Mouse (Mus musculus) retina, embryonic 14.5 days (tissue): ENCODE measurements around the gene Slc35a3.

ENCODE experiments used
- DNase-seq: peaks from one replicate; pipeline ENCODE4 v3.0.0-alpha.2; 2015; ENCODE audit warnings: low spot score

The Slc35a3 gene

DNA sequence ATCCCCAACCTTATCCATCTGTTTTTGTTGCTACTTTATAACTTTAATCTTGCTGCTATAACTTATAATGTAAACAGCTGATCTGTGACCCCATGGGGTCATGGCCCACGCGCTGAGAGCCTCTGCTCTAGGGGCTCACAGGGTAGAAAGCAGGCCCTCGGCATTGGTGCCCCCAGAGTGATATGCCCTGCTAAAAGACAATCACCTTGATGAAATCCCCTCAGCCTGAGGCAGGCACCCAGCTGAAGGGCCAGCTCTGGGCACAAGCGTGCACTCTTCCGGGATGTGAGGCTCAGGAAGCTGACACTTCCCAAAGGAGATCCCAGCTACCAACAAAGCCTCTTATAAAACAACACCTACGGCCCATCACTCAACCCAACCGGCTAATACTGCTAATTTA, 74.1 kb downstream of the Slc35a3 start:
- no peak for DNase-seq

DNA sequence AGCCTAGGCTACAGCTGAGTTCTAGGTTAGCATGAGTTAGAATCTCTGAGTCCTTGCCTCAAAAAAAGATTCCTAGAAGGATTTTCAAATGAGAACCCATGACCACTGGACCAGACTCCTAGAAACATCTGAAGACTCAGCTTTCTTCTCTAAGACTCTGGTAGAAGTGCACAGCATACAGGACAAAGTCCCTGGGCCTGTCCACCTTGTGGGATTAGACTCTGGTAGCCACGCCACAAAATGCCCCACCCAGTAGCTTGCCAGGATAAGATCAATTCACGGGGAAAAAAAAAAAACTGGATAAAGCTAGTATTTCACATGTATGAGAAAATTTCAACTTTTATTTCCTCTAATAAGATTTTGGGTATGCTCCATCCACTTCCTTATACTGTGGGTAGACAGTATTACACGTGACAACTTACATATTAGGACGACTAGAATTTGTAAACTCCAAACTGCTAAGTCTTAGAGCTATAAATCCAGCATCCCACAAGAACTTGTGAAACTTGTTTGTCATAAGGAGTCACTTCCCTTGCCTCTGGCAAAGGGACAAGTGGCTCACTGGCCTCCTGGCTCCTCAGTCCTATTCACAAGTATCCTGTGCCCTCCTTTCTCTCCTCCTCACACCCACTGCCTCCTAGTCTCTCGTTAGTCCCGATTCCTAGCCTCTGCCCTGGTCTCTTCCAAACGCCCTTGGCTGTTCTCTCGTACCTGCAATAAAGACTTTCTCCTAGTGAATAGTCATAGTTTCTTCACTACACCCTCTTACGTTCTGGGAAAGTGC, 74.7 kb downstream of the Slc35a3 start:
- DNase-seq, result no peak

DNA sequence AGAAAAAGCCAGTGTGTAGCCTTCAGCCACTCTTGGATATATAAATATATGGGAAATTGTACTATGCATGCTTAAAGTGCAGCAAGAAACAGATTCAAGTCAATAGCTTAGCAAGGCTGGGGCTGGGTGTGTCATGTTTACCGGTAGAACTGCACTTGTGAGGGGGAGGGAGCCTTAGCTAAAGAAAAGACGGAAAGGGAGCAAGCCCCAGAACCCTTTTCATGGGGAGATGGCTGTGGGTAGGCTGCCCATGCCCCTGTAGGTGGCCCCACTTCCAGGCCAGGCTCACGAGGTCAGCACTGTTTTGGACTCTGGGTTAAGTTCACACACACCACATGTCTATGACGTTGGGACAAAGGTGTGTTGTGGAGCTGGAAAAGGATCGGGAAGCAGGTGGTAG, 76.8 kb downstream of the Slc35a3 start:
- no peak for DNase-seq

DNA sequence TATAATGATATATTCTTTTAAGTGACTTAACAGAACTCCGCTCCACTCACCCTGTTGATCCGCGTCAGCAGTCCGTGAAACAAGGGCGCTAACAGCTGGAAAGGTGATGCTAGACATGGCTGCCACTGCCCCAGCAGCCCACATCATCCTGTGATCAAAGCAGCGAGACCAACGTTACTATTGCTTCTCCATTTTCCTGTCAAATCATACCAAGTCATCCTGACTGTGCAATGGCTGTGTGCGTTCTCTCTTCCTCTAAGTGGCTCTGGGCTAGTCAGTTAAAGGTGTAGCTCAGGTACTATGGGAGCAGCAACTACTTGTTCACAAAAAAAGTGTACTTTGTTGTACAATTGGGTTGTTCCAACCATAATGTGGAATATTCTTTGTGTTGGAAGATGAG, 77.8 kb downstream of the Slc35a3 start:
- DNase-seq, result no peak

DNA sequence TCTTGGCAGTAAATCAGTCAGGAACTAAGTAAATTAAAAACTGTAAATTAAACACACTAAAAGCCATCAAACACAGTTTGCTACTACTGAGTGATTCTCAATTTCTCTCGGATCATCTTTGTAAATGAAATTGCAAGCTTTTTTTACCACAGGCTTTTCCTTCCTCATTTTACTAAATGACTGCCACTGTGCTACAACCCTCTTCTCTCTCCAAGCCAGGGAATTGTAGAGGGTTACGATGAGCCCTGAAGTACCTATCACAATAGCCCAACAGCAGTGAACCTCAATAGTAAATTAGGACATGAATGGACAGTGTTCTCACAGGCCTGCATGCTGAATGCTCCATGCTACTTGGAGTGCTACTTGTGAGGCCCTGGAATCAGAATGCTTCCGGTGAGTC, 78.5 kb downstream of the Slc35a3 start:
- DNase-seq, result no peak

DNA sequence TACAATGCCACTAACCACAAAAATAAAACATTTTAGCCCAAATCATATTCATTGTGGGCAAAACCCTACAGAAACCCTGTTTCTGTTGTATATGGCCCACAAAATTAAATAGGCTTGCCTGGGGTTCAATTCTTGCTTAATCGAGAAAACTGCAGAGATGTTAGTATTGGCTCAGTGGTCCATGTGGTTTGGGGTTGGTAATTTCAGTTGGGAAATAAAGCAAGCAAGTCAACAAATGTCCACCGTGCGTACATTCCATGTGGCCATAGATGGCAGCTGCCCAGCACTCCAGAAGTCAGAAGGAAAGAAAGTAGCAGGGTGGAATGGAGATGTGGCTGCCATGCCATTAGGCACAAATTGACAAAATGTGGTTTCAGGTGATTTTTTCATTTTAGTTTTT, 79.7 kb downstream of the Slc35a3 start:
- no peak for DNase-seq

DNA sequence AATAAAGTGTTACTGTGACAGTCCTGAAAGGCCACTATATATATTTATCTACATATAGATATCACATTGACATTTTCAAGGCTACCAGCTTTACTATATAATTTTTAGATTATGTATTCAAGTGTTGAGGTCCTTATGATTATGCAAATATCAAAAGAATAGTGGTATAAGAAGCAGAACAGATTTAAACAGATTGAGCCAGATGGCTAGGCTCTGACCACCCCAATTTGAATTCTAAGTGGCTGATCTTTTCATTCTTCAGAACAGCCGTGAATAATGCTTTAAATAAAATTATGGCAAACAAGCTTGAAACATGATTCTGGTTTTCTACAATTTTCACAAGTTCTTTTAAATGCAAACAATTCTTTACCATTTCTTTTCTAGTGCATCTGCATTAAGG, 81.2 kb downstream of the Slc35a3 start:
- no peak for DNase-seq

DNA sequence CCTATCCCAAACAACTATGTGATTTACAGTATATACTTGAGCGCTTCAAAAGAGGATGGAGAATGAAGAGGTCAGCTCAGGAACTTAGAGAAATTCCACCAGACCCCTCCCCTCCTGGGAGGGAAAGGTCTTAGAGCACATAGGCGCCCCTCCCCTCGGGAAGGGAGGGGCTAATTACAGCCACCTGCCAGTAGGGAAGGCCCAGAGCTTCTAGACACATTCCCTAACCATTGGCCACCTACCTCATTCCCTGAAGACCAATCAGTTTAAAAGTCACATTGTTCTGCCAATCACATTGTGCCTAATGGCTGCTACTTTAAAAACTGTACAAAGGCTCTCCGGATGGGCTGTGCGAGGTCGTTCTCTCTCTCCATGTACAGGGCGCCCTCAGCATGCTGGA, 90.0 kb downstream of the Slc35a3 start:
- DNase-seq, result no peak

DNA sequence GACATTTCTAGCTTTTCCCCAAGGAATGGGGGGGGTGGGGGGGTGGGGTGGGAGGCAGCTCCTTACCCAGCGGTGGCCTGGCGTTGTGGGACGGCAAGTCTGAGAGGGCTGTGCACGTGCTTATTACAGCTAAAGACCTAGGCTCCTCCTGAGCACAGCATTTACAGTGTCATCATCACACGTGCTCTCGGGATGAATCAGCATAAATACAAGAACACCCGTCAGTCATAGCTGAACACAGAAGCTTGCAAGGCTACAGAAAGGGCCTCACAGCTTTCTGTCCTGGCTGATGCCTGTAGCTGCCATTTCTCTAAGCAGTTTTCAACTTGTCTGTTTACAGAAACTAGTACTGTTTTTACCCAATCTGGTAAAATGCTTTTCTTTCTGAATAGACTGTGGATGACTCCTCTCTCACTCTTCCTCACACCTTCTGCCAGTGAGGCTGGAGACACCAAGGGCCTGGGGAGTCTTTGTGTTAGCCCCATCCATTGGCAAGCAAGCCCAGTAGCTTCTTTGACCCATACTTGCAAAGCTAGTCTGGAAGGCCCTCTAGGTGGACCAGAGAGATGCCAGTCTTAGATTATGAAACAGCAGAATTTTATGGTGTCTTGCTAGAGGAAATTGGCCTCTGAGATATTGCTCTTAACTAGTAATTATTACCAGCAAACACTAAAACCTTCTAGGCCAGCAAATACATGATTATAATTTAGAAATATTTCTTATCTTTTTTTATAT, 91.8 kb downstream of the Slc35a3 start:
- no peak for DNase-seq
